Mouse (Mus musculus) neural tube, embryonic 14.5 days (tissue): ENCODE measurements at regions not wholly inside any gene's neighbourhood (a gene's known extent, or its start where the extent isn't known, plus 50 kb on each side); places are given as distances from the start of the nearest gene placed in this dataset.

Source experiments
- ATAC-seq: fragments of 200-750 bp; cut with Nextera tagmentation; 2 replicates; pipeline ENCODE4 v1.8.0; 2017; ENCODE audit warnings: low read depth, mild to moderate bottlenecking, moderate TSS enrichment, moderate library complexity
- H3K27ac ChIP-seq: fragments of 300-500 bp; sonication (generic); 2 replicates; pipeline ENCODE4 v1.5.1; 2014; ENCODE audit warnings: low read depth, mild to moderate bottlenecking, control low read depth, low read length, moderate library complexity, mixed read lengths
- H3K27me3 ChIP-seq: fragments of 300-500 bp; sonication (generic); 2 replicates; pipeline ENCODE4 v1.6.1; 2014; ENCODE audit warnings: low read length; ENCODE audit not compliant: control insufficient read depth, insufficient read depth
- H3K36me3 ChIP-seq: fragments of 300-500 bp; sonication (generic); 2 replicates; pipeline ENCODE4 v1.6.1; 2014; ENCODE audit warnings: low read length, mixed read lengths; ENCODE audit not compliant: control insufficient read depth, insufficient read depth
- H3K4me1 ChIP-seq: fragments of 300-500 bp; sonication (generic); 2 replicates; pipeline ENCODE4 v1.6.1; 2014; ENCODE audit warnings: low read length; ENCODE audit not compliant: control insufficient read depth, insufficient read depth
- H3K4me2 ChIP-seq: fragments of 300-500 bp; sonication (generic); 2 replicates; pipeline ENCODE4 v1.6.1; 2014; ENCODE audit warnings: mild to moderate bottlenecking, low read depth, low read length, control low read depth
- H3K4me3 ChIP-seq: fragments of 300-500 bp; sonication (generic); 2 replicates; pipeline ENCODE4 v1.5.1; 2014; ENCODE audit warnings: low read depth, low read length, control low read depth, mixed read lengths
- H3K9ac ChIP-seq: fragments of 300-500 bp; sonication (generic); replicated peaks from 2 replicates; pipeline ENCODE4 v1.6.1; 2014; ENCODE audit warnings: low read depth, mild to moderate bottlenecking, control low read depth, low read length, mixed read lengths
- H3K9me3 ChIP-seq: fragments of 300-500 bp; sonication (generic); 2 replicates; pipeline ENCODE4 v1.6.1; 2016; ENCODE audit warnings: low read length; ENCODE audit not compliant: control insufficient read depth
- WGBS: fragments of 180-500 bp; shearing (Covaris S2); extraction: QIAGEN DNeasy Blood & Tissue Kit; methylation state at CpG from one replicate; pipeline ENCODE4 v1.1.7; 2014; 5-methylcytosine and 5-hydroxymethylcytosine counted together

DNA sequence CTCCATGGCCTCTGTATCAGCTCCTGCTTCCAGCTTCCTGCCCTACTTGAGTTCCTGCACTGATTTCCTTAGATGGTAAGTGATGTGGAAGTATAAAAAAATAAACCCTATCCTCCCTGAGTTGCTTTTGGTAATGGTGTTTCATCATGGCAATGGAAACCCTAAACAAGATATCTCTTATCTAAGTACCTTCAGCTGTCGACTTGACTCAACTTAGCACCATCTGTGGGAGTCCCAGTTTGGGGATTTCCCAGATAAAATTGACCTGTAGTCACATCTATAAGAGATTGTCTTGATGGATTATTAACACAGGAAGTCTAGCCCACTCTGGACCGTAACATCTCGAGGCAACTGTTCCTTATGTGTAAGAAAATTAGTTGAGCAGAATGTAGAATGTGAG, 570.2 kb upstream of the Gm10306 start:
- Histone ChIP-seq H3K4me2 (no peak overlapping the region), H3K9me3 (no peaks in the 10 kb centered on the region), H3K4me1 (no peaks in the 10 kb centered on the region), H3K27me3 (no peaks in the 10 kb centered on the region), H3K9ac (no peak overlapping the region), H3K4me3 (no peak overlapping the region), H3K27ac (no peak overlapping the region), H3K36me3 (no peaks in the 10 kb centered on the region)
- ATAC-seq, result no peak
- 92% methylated on average over 3 of the region's 3 CpGs for whole genome bisulfite sequencing

DNA sequence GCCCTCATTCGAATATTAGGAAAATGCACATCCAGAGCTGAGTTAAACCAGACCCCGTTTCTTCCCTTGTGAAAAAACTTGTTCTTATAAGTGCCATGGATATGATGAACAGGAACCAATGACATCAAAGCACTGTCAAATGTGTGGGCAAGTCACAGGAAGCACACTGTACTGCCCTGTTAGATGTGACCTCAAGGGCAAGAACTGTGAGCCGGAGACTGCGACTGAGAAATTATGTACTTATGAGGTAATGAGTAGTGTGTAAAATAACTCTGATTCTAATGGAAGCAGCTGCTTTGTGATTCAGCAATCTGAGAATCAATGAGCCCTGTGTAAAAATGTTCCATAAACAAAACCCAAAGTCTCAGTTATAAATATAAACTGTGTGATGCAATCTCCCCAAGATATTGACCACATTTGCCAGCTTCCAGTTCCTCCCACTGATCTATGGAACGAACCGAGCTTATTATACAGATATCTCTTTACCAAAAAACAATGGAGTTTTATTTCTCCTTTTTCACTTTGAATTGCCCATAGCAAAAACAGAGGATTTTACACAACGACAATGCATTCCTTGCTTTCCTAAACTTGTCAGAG, 566.0 kb upstream of the Gm10306 start:
- Histone ChIP-seq H3K36me3 (no peaks in the 10 kb centered on the region), H3K4me3 (no peak overlapping the region), H3K9me3 (no peaks in the 10 kb centered on the region), H3K27ac (no peak overlapping the region), H3K27me3 (no peaks in the 10 kb centered on the region), H3K9ac (no peak overlapping the region), H3K4me2 (no peak overlapping the region), H3K4me1 (no peaks in the 10 kb centered on the region)
- no peak for ATAC-seq
- 78% methylated on average over 7 of the region's 7 CpGs for WGBS

DNA sequence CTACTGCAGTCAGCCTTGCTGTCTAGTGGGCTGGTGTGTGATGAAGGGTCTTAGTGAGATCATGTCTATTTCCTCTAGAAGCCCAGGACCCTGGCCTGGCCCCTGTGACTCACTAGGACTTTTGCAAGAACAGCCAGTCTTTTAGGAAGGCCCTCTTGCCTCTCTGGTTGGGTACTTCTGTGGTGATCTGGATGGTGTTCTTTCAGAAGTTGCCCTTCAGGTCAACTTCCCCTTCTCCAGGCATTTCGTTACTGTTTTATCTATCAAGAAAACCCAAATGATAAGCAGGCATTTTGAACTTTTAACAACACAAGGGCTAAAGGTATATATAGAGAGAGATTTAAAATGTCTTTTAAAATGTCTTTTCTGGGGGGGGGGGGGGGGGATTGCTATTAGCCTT, 550.5 kb upstream of the Gm10306 start:
- H3K27ac ChIP-seq, result no peak overlapping the region

DNA sequence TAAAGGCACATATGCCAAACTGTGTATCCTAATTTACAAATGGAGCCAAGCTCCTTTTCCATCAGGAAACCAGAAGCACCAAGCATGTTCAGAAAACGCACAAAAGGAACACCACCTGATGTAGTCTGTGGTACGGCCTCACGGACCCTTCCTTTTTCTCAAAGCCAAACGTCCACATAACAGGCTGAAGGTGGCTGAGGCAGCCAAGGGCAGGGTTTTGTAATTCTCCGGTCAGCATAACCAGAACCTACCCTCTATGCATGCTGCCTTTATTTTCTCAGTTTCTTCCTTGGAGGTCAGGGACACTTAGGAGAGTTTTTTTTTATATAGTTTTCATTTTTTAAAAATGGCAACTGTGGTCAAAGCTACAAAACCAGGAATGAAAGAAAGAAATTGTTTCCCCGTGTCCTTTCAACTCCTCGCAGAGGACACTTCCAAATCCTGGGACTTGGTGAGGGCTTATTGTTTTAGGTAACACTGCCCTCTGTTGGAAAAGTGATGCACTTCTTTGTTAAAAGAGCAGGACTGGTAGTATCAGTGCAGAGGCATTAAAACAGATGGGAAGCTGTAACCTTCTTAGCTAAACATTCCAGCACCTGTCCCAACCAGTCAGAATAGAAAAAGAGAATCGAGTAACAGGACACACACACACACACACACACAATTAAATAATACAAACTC, 549.1 kb upstream of the Gm10306 start:
- Histone ChIP-seq H3K4me3 (no peak overlapping the region), H3K4me1 (no peaks in the 10 kb centered on the region), H3K36me3 (no peaks in the 10 kb centered on the region), H3K27ac (no peak overlapping the region), H3K9ac (no peak overlapping the region), H3K9me3 (no peaks in the 10 kb centered on the region), H3K4me2 (no peak overlapping the region), H3K27me3 (no peaks in the 10 kb centered on the region)
- peak; percentile 95 for ATAC-seq
- WGBS, result 44% methylated on average over 8 of the region's 8 CpGs

More for the DNA sequence above, 550.5 kb upstream of the Gm10306 start:
- H3K4me1 ChIP-seq, result no peaks in the 10 kb centered on the region
- WGBS, result 93% methylated on average over 1 of the region's 1 CpGs
- H3K4me3 ChIP-seq, result no peak overlapping the region
- no peaks in the 10 kb centered on the region for H3K9me3 ChIP-seq
- no peak overlapping the region for H3K9ac ChIP-seq
- H3K36me3 ChIP-seq, result no peaks in the 10 kb centered on the region
- no peak for ATAC-seq
- H3K4me2 ChIP-seq, result no peak overlapping the region
- H3K27me3 ChIP-seq, result no peaks in the 10 kb centered on the region

DNA sequence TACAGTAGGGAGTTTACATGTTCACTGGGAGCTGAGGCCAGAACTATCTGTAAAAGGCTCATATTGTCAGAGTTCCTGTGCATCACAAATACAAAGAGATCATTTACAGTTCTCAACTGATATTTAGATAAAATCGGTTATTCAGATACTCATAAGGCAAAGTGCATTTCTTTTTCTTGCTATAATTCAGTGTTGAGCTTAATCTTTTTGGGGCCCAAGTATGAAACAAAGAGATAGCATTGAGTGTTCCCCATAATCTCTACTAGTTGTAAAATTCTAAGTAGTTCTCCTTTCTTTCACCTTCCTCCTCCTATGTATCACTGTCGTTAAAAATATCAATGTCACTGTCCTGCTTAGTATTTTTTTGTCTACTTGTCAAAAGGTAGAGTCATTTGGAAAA, 540.6 kb upstream of the Gm10306 start:
- no peaks in the 10 kb centered on the region for H3K27me3 ChIP-seq
- H3K36me3 ChIP-seq, result no peaks in the 10 kb centered on the region
- WGBS, result 89% methylated on average over 2 of the region's 2 CpGs
- H3K9me3 ChIP-seq, result no peaks in the 10 kb centered on the region
- H3K4me1 ChIP-seq, result no peaks in the 10 kb centered on the region
- no peak overlapping the region for H3K4me2 ChIP-seq
- no peak overlapping the region for H3K9ac ChIP-seq
- no peak overlapping the region for H3K4me3 ChIP-seq
- H3K27ac ChIP-seq, result no peak overlapping the region
- no peak for ATAC-seq

DNA sequence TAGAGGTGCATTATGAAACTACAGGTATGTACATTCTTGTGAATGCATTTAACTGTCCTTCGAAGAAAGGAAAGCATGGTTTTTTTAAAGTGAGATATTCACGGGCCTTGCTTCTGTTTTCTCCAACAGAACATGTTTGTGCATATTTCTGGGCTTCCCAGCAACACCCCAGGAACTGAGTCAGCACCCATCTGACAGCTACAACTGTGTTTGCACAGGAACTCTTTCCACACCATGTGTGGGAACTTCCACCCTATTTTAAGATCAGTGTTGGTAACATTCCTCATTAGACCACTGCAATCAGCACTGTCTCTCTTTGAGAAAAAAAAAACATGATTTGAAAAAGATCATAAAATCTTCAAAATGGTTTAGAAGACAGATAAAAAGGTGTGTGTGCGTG, 538.6 kb upstream of the Gm10306 start:
- Histone ChIP-seq H3K36me3 (no peaks in the 10 kb centered on the region), H3K27ac (no peak overlapping the region), H3K9ac (no peak overlapping the region), H3K27me3 (no peaks in the 10 kb centered on the region), H3K9me3 (no peaks in the 10 kb centered on the region), H3K4me1 (no peaks in the 10 kb centered on the region), H3K4me2 (no peak overlapping the region), H3K4me3 (no peak overlapping the region)
- 90% methylated on average over 3 of the region's 3 CpGs for WGBS
- ATAC-seq, result no peak

DNA sequence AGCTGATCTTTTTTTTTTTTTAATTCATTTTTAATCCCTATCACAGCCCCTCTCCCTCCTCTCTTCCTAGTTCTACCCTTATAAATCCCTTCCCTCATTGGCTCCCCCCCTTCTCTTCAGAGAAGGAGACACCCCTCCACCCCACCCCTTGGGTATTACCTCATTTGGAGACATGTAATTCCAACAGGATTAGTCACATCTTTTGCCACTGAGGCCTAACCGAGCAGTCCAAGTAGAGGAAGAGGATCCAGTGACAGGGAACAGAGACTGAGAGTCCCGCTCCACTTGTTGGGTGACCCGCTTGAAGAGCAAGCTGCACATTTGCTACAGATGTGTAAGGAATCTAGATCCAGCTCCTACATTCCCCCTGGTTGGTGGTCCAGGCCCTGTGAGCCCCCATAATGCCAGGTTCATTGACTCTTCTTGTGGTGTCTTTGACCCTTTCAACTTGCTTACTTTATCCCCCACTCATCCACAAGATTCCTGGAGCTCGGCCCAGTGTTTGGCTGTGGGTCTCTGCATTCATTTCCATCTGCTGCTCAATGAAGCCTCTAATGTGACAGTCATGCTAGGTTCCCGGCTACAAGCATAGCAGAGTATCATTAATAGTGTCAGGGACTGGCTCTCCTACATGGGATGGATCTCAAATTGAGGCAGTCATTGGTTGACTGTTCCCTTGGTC, 506.6 kb upstream of the Gm10306 start:
- Histone ChIP-seq H3K4me1 (no peaks in the 10 kb centered on the region), H3K9me3 (no peaks in the 10 kb centered on the region), H3K4me2 (no peak overlapping the region), H3K9ac (no peak overlapping the region), H3K36me3 (no peaks in the 10 kb centered on the region), H3K27me3 (no peaks in the 10 kb centered on the region), H3K4me3 (no peak overlapping the region), H3K27ac (no peak overlapping the region)
- ATAC-seq, result no peak
- WGBS, result 79% methylated on average over 5 of the region's 5 CpGs

DNA sequence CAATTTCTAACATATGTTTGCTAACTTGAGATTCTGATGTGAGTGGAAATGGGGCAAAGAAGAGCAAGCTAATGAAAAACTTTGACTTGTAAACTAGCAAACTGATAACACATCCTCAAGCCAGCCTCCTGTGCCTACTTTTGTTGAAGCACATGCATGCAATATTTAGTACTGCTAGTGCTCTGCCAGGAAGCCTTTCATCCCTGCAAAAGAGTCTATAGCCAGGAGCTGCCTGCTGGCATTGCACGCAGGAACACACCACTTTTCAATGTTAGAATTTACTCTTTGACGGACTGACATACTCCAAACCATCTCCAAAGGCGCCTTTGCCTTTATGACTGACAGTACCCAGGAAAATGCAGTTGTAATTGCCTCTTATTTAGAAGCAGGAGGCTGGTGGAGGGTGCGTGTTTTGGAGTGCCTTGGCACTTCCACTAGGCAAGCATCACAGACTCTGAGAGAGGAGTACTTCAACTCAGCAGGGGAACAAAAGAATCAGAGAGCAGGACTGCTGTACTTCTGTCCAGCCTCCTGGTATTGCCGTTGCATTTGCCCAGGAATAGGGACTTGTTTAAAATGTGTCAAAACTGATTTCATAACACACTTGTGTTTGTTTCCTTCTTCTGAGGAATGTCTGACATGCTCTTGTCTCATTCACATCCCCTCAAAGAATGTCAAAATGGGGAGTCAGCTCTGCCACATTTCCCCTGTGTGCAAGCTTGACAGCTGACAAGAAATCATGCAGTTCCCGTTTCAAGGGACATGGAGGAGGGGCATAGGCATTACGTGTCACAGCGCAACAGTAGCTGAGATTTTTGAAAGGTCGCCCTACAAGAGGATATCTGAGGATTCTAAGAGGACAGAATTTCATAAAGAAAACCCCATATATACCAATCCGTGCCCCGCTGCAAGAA, 503.8 kb upstream of the Gm10306 start:
- Histone ChIP-seq H3K27me3 (no peaks in the 10 kb centered on the region), H3K4me3 (no peak overlapping the region), H3K4me1 (no peaks in the 10 kb centered on the region), H3K36me3 (no peaks in the 10 kb centered on the region), H3K9me3 (no peaks in the 10 kb centered on the region), H3K4me2 (no peak overlapping the region), H3K27ac (no peak overlapping the region), H3K9ac (no peak overlapping the region)
- ATAC-seq, result no peak
- 83% methylated on average over 11 of the region's 11 CpGs for WGBS
